In genomic region chr1:166045060-166045893, GRCm38 (mm10) we compare ENCODE assay signal across 10 mouse cellular contexts. TPM values are rescaled to one million over a fixed set of nuclear protein-coding genes. Genes with fewer than 3 reads are reported as not detected.
DNase-seq lines count a peak whose midpoint lies in the region; ATAC-seq lines count a peak whose summit lies in the region.
"Had no signal": no experiment of that assay in that cellular context is flagged by ENCODE, and none has a peak within 500 bp of the region (broad histone marks: within the 10 kb centered on the region; RNA-seq: fewer than 3 reads in every experiment).

No protein-coding gene starts in this region.

- 0 out of 2 replicates have a peak overlapping the region, but pooled peaks have one; percentile 6 for H3K4me3 ChIP-seq in heart, embryonic 13.5 days
- no peak overlapping the region for H3K4me3 ChIP-seq in hindbrain, embryonic 16.5 days (ENCODE audit: low read length)
- H3K4me3 ChIP-seq: liver, embryonic 15.5 days had no signal

- peak overlapping the region; percentile 44 for H3K9ac ChIP-seq in heart, embryonic 13.5 days
- H3K9ac ChIP-seq in hindbrain, embryonic 16.5 days (ENCODE audit: low read depth, low read length): no peak overlapping the region
- H3K9ac ChIP-seq: liver, embryonic 15.5 days had no signal

- H3K27me3 ChIP-seq in heart, embryonic 13.5 days (replicated peaks): peaks cover 19% of the 10 kb centered on the region
- H3K27me3 ChIP-seq in hindbrain, embryonic 16.5 days (replicated peaks; ENCODE audit: control insufficient read depth, insufficient read depth, low read length): peaks cover 6% of the 10 kb centered on the region; the same call in 1 of the 2 replicates

- peak overlapping the region; percentile 46 for H3K4me2 ChIP-seq in heart, embryonic 13.5 days
- H3K4me2 ChIP-seq in hindbrain, embryonic 16.5 days (ENCODE audit: low read length): 0 out of 2 replicates have a peak overlapping the region, but pooled peaks have one; percentile 6
- H3K4me2 ChIP-seq: liver, embryonic 15.5 days had no signal

- 41% methylated on average over 14 of the region's 14 CpGs for WGBS in heart, embryonic 13.5 days
- WGBS in hindbrain, embryonic 16.5 days: 21% methylated on average over 14 of the region's 14 CpGs

- no peak for DNase-seq in heart, adult 8-10 months (ENCODE audit: low spot score)
- peak; percentile 70 for DNase-seq in brain, adult 2 months (ENCODE audit: low read depth, low spot score)
- peak; percentile 52 for DNase-seq in neural tube, embryonic 10.5 days (ENCODE audit: extremely low spot score, low spot score)
- DNase-seq in left cerebral cortex, adult 9 months (ENCODE audit: low spot score in 2 of 2): no peak
- no peak for DNase-seq in cerebellum, postnatal 14 days
- DNase-seq in cerebellum, postnatal 4 days (ENCODE audit: low spot score in 2 of 2): no peak
- DNase-seq: cerebellum, adult 9-11 months had no signal

- H3K36me3 ChIP-seq in heart, embryonic 13.5 days: no peaks in the 10 kb centered on the region
- no peaks in the 10 kb centered on the region for H3K36me3 ChIP-seq in hindbrain, embryonic 16.5 days (ENCODE audit: control insufficient read depth, insufficient read depth, low read length)
- H3K36me3 ChIP-seq: liver, embryonic 15.5 days had no signal

- H3K27ac ChIP-seq in heart, embryonic 13.5 days (replicated peaks): peak overlapping the region; percentile 46; the same call in 1 of the 2 replicates
- H3K27ac ChIP-seq in hindbrain, embryonic 16.5 days (ENCODE audit: low read depth, low read length): no peak overlapping the region
- H3K27ac ChIP-seq: liver, embryonic 15.5 days had no signal

- no peaks in the 10 kb centered on the region for H3K9me3 ChIP-seq in heart, embryonic 13.5 days
- H3K9me3 ChIP-seq in hindbrain, embryonic 16.5 days (ENCODE audit: control insufficient read depth, low read length): no peaks in the 10 kb centered on the region
- H3K9me3 ChIP-seq: liver, embryonic 15.5 days had no signal

- peaks cover 50% of the 10 kb centered on the region for H3K4me1 ChIP-seq in heart, embryonic 13.5 days
- peaks cover 16% of the 10 kb centered on the region for H3K4me1 ChIP-seq in hindbrain, embryonic 16.5 days (ENCODE audit: control insufficient read depth, insufficient read depth, low read depth, low read length)

- ATAC-seq in heart, embryonic 13.5 days (ENCODE audit: extremely low read depth, insufficient number of reproducible peaks, low FRiP score, low TSS enrichment): 0 out of 2 replicates have a peak, but pooled peaks have one; percentile 49
- ATAC-seq in hindbrain, embryonic 16.5 days: no peak

RNA-seq across cellular contexts. Expression of gene Pou2f1, which starts 42.8 kb away (rescaled TPM):
- 9.3 and 10.2 TPM in 2 replicates for polyA plus RNA-seq in heart, embryonic 13.5 days (2015; fragmentation: Nextera tagmentation; extraction: Ambion mirVana)
- 10 to 100 TPM in 3 of 4 experiments, 1 to 10 TPM in 1; 9.7 to 16.5 (median 11.5) TPM for total RNA-seq in heart, adult 8-10 months (2022)
- polyA plus RNA-seq in hindbrain, embryonic 16.5 days (2015; fragmentation: Nextera tagmentation; extraction: Ambion mirVana): 14.3 and 15.5 TPM in 2 replicates

Comparison
In these comparisons a context has a peak if more than half of its experiments do, and no peak if none do; other contexts are left out.
1. DNase-seq: peak in brain, adult 2 months (single experiment) and neural tube, embryonic 10.5 days (single experiment); none in heart, adult 8-10 months (single experiment), left cerebral cortex, adult 9 months (0 of 2), cerebellum, postnatal 14 days (0 of 2) and cerebellum, postnatal 4 days (0 of 2).